Mouse (Mus musculus): Measurements from ENCODE around the gene Lag3. TPM values are rescaled to one million over a fixed set of nuclear protein-coding genes. Genes with fewer than 3 reads are reported as not detected.

Gene Lag3
- total and polyA plus RNA-seq, 3 experiments: 0.68 TPM; not detected in 2

GRCm38 (mm10) chr6:124858561-124859318, 52.8 kb downstream of the Lag3 start:
- DNase-seq (ENCODE audit: low spot score) (no peak), ATAC-seq (ENCODE audit: extremely low read depth, insufficient number of reproducible peaks, low FRiP score, poor library complexity, severe bottlenecking) (no peak)
- no peaks in the 10 kb centered on the region for H3K36me3 ChIP-seq (replicated peaks)
- H3K27me3 ChIP-seq (ENCODE audit: insufficient read depth, low read length): peaks cover 67% of the 10 kb centered on the region
- no peak for TF ChIP-seq GATA1 (IDR thresholded peaks at IDR 0.05; ENCODE audit: borderline replicate concordance, low read length)
- no peak for TF ChIP-seq TAL1 (conservative IDR thresholded peaks at IDR 0.05; ENCODE audit: low read depth, low read length)
- no peak for TF ChIP-seq POLR2AphosphoS5 (IDR thresholded peaks at IDR 0.05; ENCODE audit: insufficient replicate concordance, low read depth, low read length)
- no peak for TF ChIP-seq CTCF (IDR thresholded peaks at IDR 0.05; ENCODE audit: low read depth, low read length)
- TF ChIP-seq GATA2 (IDR thresholded peaks at IDR 0.05; ENCODE audit: borderline replicate concordance, low read depth, low read length): no peak
- H3K4me3 ChIP-seq (ENCODE audit: low read depth, low read length): no peak overlapping the region
- H3K4me1 ChIP-seq (ENCODE audit: insufficient read depth, low read depth, low read length): peaks cover 5% of the 10 kb centered on the region; the same call in 1 of the 2 replicates
- H3K9me3 ChIP-seq (replicated peaks): no peaks in the 10 kb centered on the region

- no peaks in the 10 kb centered on the region for H3K36me3 ChIP-seq (replicated peaks)
- TF ChIP-seq TAL1 (conservative IDR thresholded peaks at IDR 0.05; ENCODE audit: low read depth, low read length) (no peak), POLR2AphosphoS5 (IDR thresholded peaks at IDR 0.05; ENCODE audit: insufficient replicate concordance, low read depth, low read length) (no peak), GATA1 (IDR thresholded peaks at IDR 0.05; ENCODE audit: borderline replicate concordance, low read length) (no peak), GATA2 (IDR thresholded peaks at IDR 0.05; ENCODE audit: borderline replicate concordance, low read depth, low read length) (no peak), CTCF (IDR thresholded peaks at IDR 0.05; ENCODE audit: low read depth, low read length) (no peak)
- peaks cover 66% of the 10 kb centered on the region for H3K27me3 ChIP-seq (ENCODE audit: insufficient read depth, low read length)
- no peak for ATAC-seq (ENCODE audit: extremely low read depth, insufficient number of reproducible peaks, low FRiP score, poor library complexity, severe bottlenecking)
- no peak overlapping the region for H3K4me3 ChIP-seq (ENCODE audit: low read depth, low read length)
- H3K9me3 ChIP-seq (replicated peaks): no peaks in the 10 kb centered on the region
- DNase-seq (ENCODE audit: low spot score): no peak
- peaks cover 2% of the 10 kb centered on the region; the same call in 1 of the 2 replicates for H3K4me1 ChIP-seq (ENCODE audit: insufficient read depth, low read depth, low read length)
Observed at GRCm38 (mm10) chr6:124857840-124858530, 53.5 kb downstream of the Lag3 start.

GRCm38 (mm10) chr6:124856916-124857839, 54.3 kb downstream of the Lag3 start, which contains the start of gene P3h3:
Gene P3h3 (minus strand): TSS chr6:124857752.
- peaks cover 67% of the 10 kb centered on the region for H3K27me3 ChIP-seq (ENCODE audit: insufficient read depth, low read length)
- TF ChIP-seq POLR2AphosphoS5 (IDR thresholded peaks at IDR 0.05; ENCODE audit: insufficient replicate concordance, low read depth, low read length) (no peak), GATA1 (IDR thresholded peaks at IDR 0.05; ENCODE audit: borderline replicate concordance, low read length) (no peak), CTCF (IDR thresholded peaks at IDR 0.05; ENCODE audit: low read depth, low read length) (no peak), GATA2 (IDR thresholded peaks at IDR 0.05; ENCODE audit: borderline replicate concordance, low read depth, low read length) (no peak), TAL1 (conservative IDR thresholded peaks at IDR 0.05; ENCODE audit: low read depth, low read length) (no peak)
- H3K9me3 ChIP-seq (replicated peaks): no peaks in the 10 kb centered on the region
- H3K4me3 ChIP-seq (ENCODE audit: low read depth, low read length): no peak within 1 kb of the TSS
- DNase-seq (ENCODE audit: low spot score) (no peak), ATAC-seq (ENCODE audit: extremely low read depth, insufficient number of reproducible peaks, low FRiP score, poor library complexity, severe bottlenecking) (no peak)
- H3K36me3 ChIP-seq (replicated peaks): no peaks in the 10 kb centered on the region
- 0 out of 2 replicates have a peak, but pooled peaks cover 2% of the 10 kb centered on the region for H3K4me1 ChIP-seq (ENCODE audit: insufficient read depth, low read depth, low read length)

GRCm38 (mm10) chr6:124856321-124856720, 55.2 kb downstream of the Lag3 start:
- TF ChIP-seq POLR2AphosphoS5 (IDR thresholded peaks at IDR 0.05; ENCODE audit: insufficient replicate concordance, low read depth, low read length) (no peak), TAL1 (conservative IDR thresholded peaks at IDR 0.05; ENCODE audit: low read depth, low read length) (no peak), CTCF (IDR thresholded peaks at IDR 0.05; ENCODE audit: low read depth, low read length) (no peak), GATA2 (IDR thresholded peaks at IDR 0.05; ENCODE audit: borderline replicate concordance, low read depth, low read length) (no peak), GATA1 (IDR thresholded peaks at IDR 0.05; ENCODE audit: borderline replicate concordance, low read length) (no peak)
- Histone ChIP-seq H3K4me3 (ENCODE audit: low read depth, low read length) (no peak overlapping the region), H3K36me3 (replicated peaks) (no peaks in the 10 kb centered on the region), H3K9me3 (replicated peaks) (no peaks in the 10 kb centered on the region), H3K4me1 (ENCODE audit: insufficient read depth, low read depth, low read length) (0 out of 2 replicates have a peak, but pooled peaks cover 2% of the 10 kb centered on the region), H3K27me3 (ENCODE audit: insufficient read depth, low read length) (peaks cover 59% of the 10 kb centered on the region)
- no peak for ATAC-seq (ENCODE audit: extremely low read depth, insufficient number of reproducible peaks, low FRiP score, poor library complexity, severe bottlenecking)
- no peak for DNase-seq (ENCODE audit: low spot score)

GRCm38 (mm10) chr6:124854647-124855046, 56.9 kb downstream of the Lag3 start:
- Histone ChIP-seq H3K27me3 (ENCODE audit: insufficient read depth, low read length) (peaks cover 58% of the 10 kb centered on the region), H3K9me3 (replicated peaks) (no peaks in the 10 kb centered on the region), H3K4me3 (ENCODE audit: low read depth, low read length) (no peak overlapping the region), H3K36me3 (replicated peaks) (no peaks in the 10 kb centered on the region), H3K4me1 (ENCODE audit: insufficient read depth, low read depth, low read length) (no peaks in the 10 kb centered on the region)
- TF ChIP-seq POLR2AphosphoS5 (IDR thresholded peaks at IDR 0.05; ENCODE audit: insufficient replicate concordance, low read depth, low read length) (no peak), CTCF (IDR thresholded peaks at IDR 0.05; ENCODE audit: low read depth, low read length) (no peak), GATA2 (IDR thresholded peaks at IDR 0.05; ENCODE audit: borderline replicate concordance, low read depth, low read length) (no peak), GATA1 (IDR thresholded peaks at IDR 0.05; ENCODE audit: borderline replicate concordance, low read length) (no peak), TAL1 (conservative IDR thresholded peaks at IDR 0.05; ENCODE audit: low read depth, low read length) (no peak)
- ATAC-seq (ENCODE audit: extremely low read depth, insufficient number of reproducible peaks, low FRiP score, poor library complexity, severe bottlenecking) (no peak), DNase-seq (ENCODE audit: low spot score) (no peak)

Other genes with a start within 250 kb of the Lag3 start
Only the 20 nearest of the 28 such genes appear.
- gene Gm45234, start 155.7 kb downstream of the Lag3 start, total RNA-seq (2014; fragmentation: Nextera tagmentation): not detected in 2 replicates
- not detected in 2 replicates for gene Gm45234, start 155.7 kb downstream of the Lag3 start, total RNA-seq (2017)
- gene Gm45234, start 155.7 kb downstream of the Lag3 start, polyA plus RNA-seq (2012): not detected in 2 replicates
- 58.7 and 85.6 TPM in 2 replicates for gene Atn1, start 155.2 kb downstream of the Lag3 start, total RNA-seq (2014; fragmentation: Nextera tagmentation)
- gene Atn1, start 155.2 kb downstream of the Lag3 start, total RNA-seq (2017): 1.9 and 3.0 TPM in 2 replicates
- 55.3 and 58.8 TPM in 2 replicates for gene Atn1, start 155.2 kb downstream of the Lag3 start, polyA plus RNA-seq (2012)
- 1.1 and 3.2 TPM in 2 replicates for gene Eno2, start 142.0 kb downstream of the Lag3 start, total RNA-seq (2014; fragmentation: Nextera tagmentation)
- gene Eno2, start 142.0 kb downstream of the Lag3 start, total RNA-seq (2017): 3.4 and 3.6 TPM in 2 replicates
- 0.13 and 0.29 TPM in 2 replicates for gene Eno2, start 142.0 kb downstream of the Lag3 start, polyA plus RNA-seq (2012)
- not detected in 2 replicates for gene Lrrc23, start 132.0 kb downstream of the Lag3 start, total RNA-seq (2014; fragmentation: Nextera tagmentation)
- gene Lrrc23, start 132.0 kb downstream of the Lag3 start, total RNA-seq (2017): 0.11 TPM in 1 of 2 replicates, not detected in the other
- gene Lrrc23, start 132.0 kb downstream of the Lag3 start, polyA plus RNA-seq (2012): not detected in 2 replicates
- 1.9 TPM in 2 replicates for gene Spsb2, start 103.0 kb downstream of the Lag3 start, total RNA-seq (2014; fragmentation: Nextera tagmentation)
- 6.9 and 9.4 TPM in 2 replicates for gene Spsb2, start 103.0 kb downstream of the Lag3 start, total RNA-seq (2017)
- 10.1 and 10.9 TPM in 2 replicates for gene Spsb2, start 103.0 kb downstream of the Lag3 start, polyA plus RNA-seq (2012)
- 601 and 619 TPM in 2 replicates for gene Tpi1, start 97.4 kb downstream of the Lag3 start, total RNA-seq (2014; fragmentation: Nextera tagmentation)
- 903 and 1,035 TPM in 2 replicates for gene Tpi1, start 97.4 kb downstream of the Lag3 start, total RNA-seq (2017)
- gene Tpi1, start 97.4 kb downstream of the Lag3 start, polyA plus RNA-seq (2012): 520 and 701 TPM in 2 replicates
- gene Usp5, start 82.2 kb downstream of the Lag3 start, total RNA-seq (2014; fragmentation: Nextera tagmentation): 34.6 and 45.9 TPM in 2 replicates
- gene Usp5, start 82.2 kb downstream of the Lag3 start, total RNA-seq (2017): 67.0 and 76.8 TPM in 2 replicates
- 53.0 and 68.2 TPM in 2 replicates for gene Usp5, start 82.2 kb downstream of the Lag3 start, polyA plus RNA-seq (2012)
- gene Cdca3, start 82.2 kb downstream of the Lag3 start, total RNA-seq (2014; fragmentation: Nextera tagmentation): 109 and 112 TPM in 2 replicates
- 137 and 150 TPM in 2 replicates for gene Cdca3, start 82.2 kb downstream of the Lag3 start, total RNA-seq (2017)
- 50.9 and 67.2 TPM in 2 replicates for gene Cdca3, start 82.2 kb downstream of the Lag3 start, polyA plus RNA-seq (2012)
- 1.1 TPM in 1 of 2 replicates, not detected in the other for gene Gnb3, start 71.4 kb downstream of the Lag3 start, total RNA-seq (2014; fragmentation: Nextera tagmentation)
- not detected in 2 replicates for gene Gnb3, start 71.4 kb downstream of the Lag3 start, total RNA-seq (2017)
- not detected in 2 replicates for gene Gnb3, start 71.4 kb downstream of the Lag3 start, polyA plus RNA-seq (2012)
- gene P3h3, start 54.0 kb downstream of the Lag3 start, total RNA-seq (2014; fragmentation: Nextera tagmentation): not detected in 2 replicates
- gene P3h3, start 54.0 kb downstream of the Lag3 start, total RNA-seq (2017): 0.23 TPM in 1 of 2 replicates, not detected in the other
- not detected in 2 replicates for gene P3h3, start 54.0 kb downstream of the Lag3 start, polyA plus RNA-seq (2012)
- not detected in 2 replicates for gene Gpr162, start 47.7 kb downstream of the Lag3 start, total RNA-seq (2014; fragmentation: Nextera tagmentation)
- gene Gpr162, start 47.7 kb downstream of the Lag3 start, total RNA-seq (2017): 0.22 and 0.41 TPM in 2 replicates
- not detected in 2 replicates for gene Gpr162, start 47.7 kb downstream of the Lag3 start, polyA plus RNA-seq (2012)
- gene Cd4, start 23.5 kb downstream of the Lag3 start, total RNA-seq (2014; fragmentation: Nextera tagmentation): not detected in 2 replicates
- gene Cd4, start 23.5 kb downstream of the Lag3 start, total RNA-seq (2017): 0.33 and 1.7 TPM in 2 replicates
- not detected in 2 replicates for gene Cd4, start 23.5 kb downstream of the Lag3 start, polyA plus RNA-seq (2012)
- 5.6 and 6.3 TPM in 2 replicates for gene Ptms, start 8.4 kb upstream of the Lag3 start, total RNA-seq (2014; fragmentation: Nextera tagmentation)
- gene Ptms, start 8.4 kb upstream of the Lag3 start, total RNA-seq (2017): 84.9 and 86.4 TPM in 2 replicates
- gene Ptms, start 8.4 kb upstream of the Lag3 start, polyA plus RNA-seq (2012): 34.1 and 43.1 TPM in 2 replicates
- 167 and 180 TPM in 2 replicates for gene Mlf2, start 19.7 kb upstream of the Lag3 start, total RNA-seq (2014; fragmentation: Nextera tagmentation)
- gene Mlf2, start 19.7 kb upstream of the Lag3 start, total RNA-seq (2017): 86.5 and 99.2 TPM in 2 replicates
- 269 and 293 TPM in 2 replicates for gene Mlf2, start 19.7 kb upstream of the Lag3 start, polyA plus RNA-seq (2012)
- gene Cops7a, start 53.8 kb upstream of the Lag3 start, total RNA-seq (2014; fragmentation: Nextera tagmentation): 123 and 194 TPM in 2 replicates
- gene Cops7a, start 53.8 kb upstream of the Lag3 start, total RNA-seq (2017): 62.2 and 65.5 TPM in 2 replicates
- 59.2 and 79.0 TPM in 2 replicates for gene Cops7a, start 53.8 kb upstream of the Lag3 start, polyA plus RNA-seq (2012)
- gene Pianp, start 85.0 kb upstream of the Lag3 start, total RNA-seq (2014; fragmentation: Nextera tagmentation): not detected in 2 replicates
- gene Pianp, start 85.0 kb upstream of the Lag3 start, total RNA-seq (2017): not detected in 2 replicates
- not detected in 2 replicates for gene Pianp, start 85.0 kb upstream of the Lag3 start, polyA plus RNA-seq (2012)
- 71.2 and 79.6 TPM in 2 replicates for gene Zfp384, start 97.4 kb upstream of the Lag3 start, total RNA-seq (2014; fragmentation: Nextera tagmentation)
- 22.9 and 25.7 TPM in 2 replicates for gene Zfp384, start 97.4 kb upstream of the Lag3 start, total RNA-seq (2017)
- 51.7 and 52.8 TPM in 2 replicates for gene Zfp384, start 97.4 kb upstream of the Lag3 start, polyA plus RNA-seq (2012)
- gene Ing4, start 128.1 kb upstream of the Lag3 start, total RNA-seq (2014; fragmentation: Nextera tagmentation): 36.2 and 37.5 TPM in 2 replicates
- 99.6 and 118 TPM in 2 replicates for gene Ing4, start 128.1 kb upstream of the Lag3 start, total RNA-seq (2017)
- gene Ing4, start 128.1 kb upstream of the Lag3 start, polyA plus RNA-seq (2012): 14.3 and 14.6 TPM in 2 replicates
- 11.8 and 16.1 TPM in 2 replicates for gene Acrbp, start 138.0 kb upstream of the Lag3 start, total RNA-seq (2014; fragmentation: Nextera tagmentation)
- 4.7 and 8.1 TPM in 2 replicates for gene Acrbp, start 138.0 kb upstream of the Lag3 start, total RNA-seq (2017)
- gene Acrbp, start 138.0 kb upstream of the Lag3 start, polyA plus RNA-seq (2012): 6.4 and 9.4 TPM in 2 replicates
- gene Lpar5, start 156.2 kb upstream of the Lag3 start, total RNA-seq (2014; fragmentation: Nextera tagmentation): 0.83 and 2.3 TPM in 2 replicates
- 2.4 and 2.6 TPM in 2 replicates for gene Lpar5, start 156.2 kb upstream of the Lag3 start, total RNA-seq (2017)
- gene Lpar5, start 156.2 kb upstream of the Lag3 start, polyA plus RNA-seq (2012): 0.83 and 1.4 TPM in 2 replicates